Mouse (Mus musculus): ENCODE data around the gene Pakap. TPM values are rescaled to one million over a fixed set of nuclear protein-coding genes. Genes with fewer than 3 reads are reported as not detected.

Pakap gene
- polyA plus RNA-seq, 1 experiment, result 0.63 TPM

DNA sequence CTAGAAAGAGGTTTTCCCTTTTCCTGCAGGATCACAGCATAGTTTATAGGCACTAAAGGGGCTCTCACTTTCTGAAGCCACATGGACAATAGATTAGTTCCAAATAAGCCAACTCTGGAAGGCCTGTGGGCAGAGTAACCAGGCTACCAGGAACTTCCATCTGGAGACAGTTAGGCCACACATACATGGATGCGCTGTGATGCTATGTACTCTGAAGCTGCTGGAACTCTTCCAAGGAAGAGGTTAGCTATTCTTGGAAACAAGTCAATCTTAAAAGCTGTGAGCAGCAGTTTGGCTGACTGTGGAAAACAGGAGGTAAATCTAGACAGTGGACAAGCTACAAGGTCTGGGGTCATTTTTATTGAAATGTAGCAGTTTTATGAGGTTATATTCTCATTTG, 196.4 kb downstream of the Pakap start:
- Histone ChIP-seq H3K4me1 (no peaks in the 10 kb centered on the region), H3K4me3 (replicated peaks) (no peak overlapping the region), H3K36me3 (replicated peaks; ENCODE audit: low read length) (no peaks in the 10 kb centered on the region), H3K27me3 (replicated peaks) (peaks cover 16% of the 10 kb centered on the region), H3K9me3 (no peaks in the 10 kb centered on the region)
- TF ChIP-seq GATA1 (IDR thresholded peaks at IDR 0.05; ENCODE audit: borderline replicate concordance, low read length), result no peak
- no peak for TF ChIP-seq FLI1 (IDR thresholded peaks at IDR 0.05; ENCODE audit: low read length)

DNA sequence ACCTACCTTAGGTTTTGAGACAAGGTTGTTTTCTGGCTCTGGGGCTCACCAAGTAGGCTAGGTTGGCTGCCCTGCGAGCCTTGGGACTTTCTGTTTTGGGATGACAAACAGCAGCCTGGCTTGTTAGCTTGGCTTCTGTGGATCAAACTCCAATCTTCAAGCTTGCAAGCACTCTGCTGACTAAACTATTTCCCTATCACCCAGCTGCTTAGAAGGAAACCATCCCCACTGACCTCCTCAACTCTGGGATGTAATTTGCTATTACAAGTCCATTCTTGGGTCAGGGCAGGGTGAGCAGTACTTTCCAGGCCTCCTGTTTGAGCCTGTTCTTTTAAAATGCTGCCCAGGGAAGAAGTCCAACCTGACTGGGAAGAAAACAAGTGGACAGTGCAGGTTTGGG, 196.9 kb downstream of the Pakap start:
- Histone ChIP-seq H3K27me3 (replicated peaks) (peaks cover 16% of the 10 kb centered on the region), H3K36me3 (replicated peaks; ENCODE audit: low read length) (no peaks in the 10 kb centered on the region), H3K4me1 (no peaks in the 10 kb centered on the region), H3K4me3 (replicated peaks) (no peak overlapping the region), H3K9me3 (no peaks in the 10 kb centered on the region)
- no peak for TF ChIP-seq GATA1 (IDR thresholded peaks at IDR 0.05; ENCODE audit: borderline replicate concordance, low read length)
- TF ChIP-seq FLI1 (IDR thresholded peaks at IDR 0.05; ENCODE audit: low read length), result no peak

DNA sequence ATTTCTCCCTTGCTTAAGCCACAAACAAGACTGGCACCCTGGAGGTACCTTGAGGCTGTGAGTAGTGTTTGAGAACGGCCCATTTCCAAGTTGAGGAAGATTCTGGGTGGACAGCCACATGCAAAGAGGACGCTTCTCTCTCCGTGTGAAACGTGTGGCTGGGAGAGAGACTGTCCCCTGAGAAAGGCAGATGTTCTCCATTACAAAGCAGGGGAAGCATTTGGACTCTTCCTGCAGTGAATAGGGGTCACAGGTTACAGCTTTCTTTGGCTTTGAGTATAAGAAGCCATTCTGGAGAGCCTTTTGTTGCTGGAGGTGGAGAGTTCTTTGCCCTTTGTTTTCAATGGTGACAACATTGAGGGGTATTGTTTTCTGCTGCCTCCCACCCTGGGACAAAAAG, 197.8 kb downstream of the Pakap start:
- Histone ChIP-seq H3K4me3 (replicated peaks) (no peak overlapping the region), H3K36me3 (replicated peaks; ENCODE audit: low read length) (no peaks in the 10 kb centered on the region), H3K4me1 (peaks cover 5% of the 10 kb centered on the region; the same call in 1 of the 2 replicates), H3K9me3 (no peaks in the 10 kb centered on the region), H3K27me3 (replicated peaks) (peaks cover 15% of the 10 kb centered on the region)
- no peak for TF ChIP-seq GATA1 (IDR thresholded peaks at IDR 0.05; ENCODE audit: borderline replicate concordance, low read length)
- TF ChIP-seq FLI1 (IDR thresholded peaks at IDR 0.05; ENCODE audit: low read length), result no peak

DNA sequence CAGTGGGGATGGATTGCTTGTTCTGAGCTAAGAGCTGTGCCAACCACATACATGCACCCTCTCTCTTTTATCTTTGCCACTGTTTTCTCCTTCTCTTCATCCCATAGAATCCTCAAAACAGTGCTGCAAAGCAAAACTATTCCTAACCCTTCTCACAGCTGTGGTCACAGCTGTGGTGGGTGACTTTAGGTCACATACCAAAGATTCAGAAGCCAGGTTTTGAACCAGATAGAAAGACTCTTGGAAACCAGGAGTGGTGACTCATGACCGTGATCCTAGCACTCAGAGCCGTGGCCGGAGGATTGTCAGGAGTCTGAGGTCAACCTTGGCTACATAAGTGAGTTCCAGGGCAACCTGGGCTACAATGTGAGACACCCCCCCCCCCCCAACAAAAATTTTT, 201.0 kb downstream of the Pakap start:
- Histone ChIP-seq H3K4me1 (peaks cover 8% of the 10 kb centered on the region; the same call in 1 of the 2 replicates), H3K4me3 (replicated peaks) (no peak overlapping the region), H3K9me3 (no peaks in the 10 kb centered on the region), H3K36me3 (replicated peaks; ENCODE audit: low read length) (no peaks in the 10 kb centered on the region), H3K27me3 (replicated peaks) (peaks cover 5% of the 10 kb centered on the region)
- TF ChIP-seq FLI1 (IDR thresholded peaks at IDR 0.05; ENCODE audit: low read length) (no peak), GATA1 (IDR thresholded peaks at IDR 0.05; ENCODE audit: borderline replicate concordance, low read length) (no peak)

DNA sequence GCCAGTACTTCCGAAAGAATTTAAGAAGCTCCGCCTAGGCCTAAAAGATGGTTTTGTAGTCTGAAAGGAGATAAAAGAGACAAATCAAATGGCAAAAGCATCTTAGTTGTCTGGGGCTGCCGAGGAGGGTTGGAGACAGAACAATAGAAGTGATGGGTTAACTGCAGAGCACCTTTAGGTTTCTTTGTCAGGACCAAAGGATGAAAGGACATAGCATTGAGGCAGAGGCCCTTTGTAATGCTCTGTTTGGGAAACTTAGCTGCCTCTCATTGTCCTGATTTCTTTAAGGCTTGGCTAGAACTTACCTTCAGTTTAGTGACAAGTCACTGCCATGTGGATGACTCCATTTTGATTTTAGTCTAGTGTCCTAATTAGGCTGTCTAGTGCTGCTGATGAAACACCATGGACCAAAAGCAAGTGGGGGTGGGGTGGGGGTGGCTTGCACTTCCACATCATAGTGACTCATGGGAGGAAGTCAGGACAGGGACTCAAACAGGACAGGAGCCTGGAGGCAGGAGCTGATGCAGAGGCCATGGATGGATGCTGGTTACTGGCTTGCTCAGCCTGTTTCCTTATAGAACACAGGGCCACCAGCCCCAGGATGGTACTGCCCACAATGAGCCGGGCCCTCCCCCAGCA, 202.3 kb downstream of the Pakap start:
- peaks cover 8% of the 10 kb centered on the region; the same call in 1 of the 2 replicates for H3K4me1 ChIP-seq
- H3K36me3 ChIP-seq (replicated peaks; ENCODE audit: low read length), result no peaks in the 10 kb centered on the region
- H3K9me3 ChIP-seq, result no peaks in the 10 kb centered on the region
- no peak overlapping the region for H3K4me3 ChIP-seq (replicated peaks)
- TF ChIP-seq GATA1 (IDR thresholded peaks at IDR 0.05; ENCODE audit: borderline replicate concordance, low read length) (no peak), FLI1 (IDR thresholded peaks at IDR 0.05; ENCODE audit: low read length) (no peak)
- H3K27me3 ChIP-seq (replicated peaks), result peaks cover 2% of the 10 kb centered on the region

DNA sequence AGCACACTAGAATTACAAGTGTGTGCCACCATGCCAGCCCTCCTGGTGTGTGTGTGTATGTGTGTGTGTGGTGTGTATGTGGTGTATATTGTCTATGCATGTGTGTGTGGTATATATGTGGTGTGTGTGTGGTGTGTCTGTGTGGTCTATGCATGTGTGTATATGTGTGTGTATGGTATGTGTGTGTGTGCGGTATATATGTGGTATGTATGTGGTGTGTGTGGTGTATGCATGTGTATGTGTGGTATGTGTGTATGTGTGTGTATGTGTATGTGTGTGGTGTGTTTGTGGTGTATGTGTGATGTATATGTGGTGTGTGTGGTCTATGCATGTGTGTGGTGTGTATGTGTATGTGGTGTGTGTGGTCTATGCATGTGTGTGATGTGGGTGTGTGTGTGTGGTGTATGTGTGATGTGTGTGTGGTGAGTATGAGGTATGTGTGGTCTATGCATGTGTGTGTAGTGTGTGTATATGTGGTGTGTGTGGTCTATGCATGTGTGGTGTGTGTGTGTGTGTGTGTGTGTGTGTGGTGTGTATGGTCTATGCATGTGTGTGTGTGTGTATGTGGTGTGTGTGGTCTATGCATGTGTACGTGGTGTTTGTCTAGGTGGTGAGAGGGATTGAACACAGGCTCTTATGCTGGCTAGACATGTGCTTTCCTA, 203.7 kb downstream of the Pakap start:
- no peaks in the 10 kb centered on the region for H3K36me3 ChIP-seq (replicated peaks; ENCODE audit: low read length)
- H3K27me3 ChIP-seq (replicated peaks), result no peaks in the 10 kb centered on the region
- H3K9me3 ChIP-seq, result no peaks in the 10 kb centered on the region
- peak overlapping the region; percentile 23 for H3K4me3 ChIP-seq (replicated peaks)
- peaks cover 8% of the 10 kb centered on the region; the same call in 1 of the 2 replicates for H3K4me1 ChIP-seq
- TF ChIP-seq FLI1 (IDR thresholded peaks at IDR 0.05; ENCODE audit: low read length), result no peak
- TF ChIP-seq GATA1 (IDR thresholded peaks at IDR 0.05; ENCODE audit: borderline replicate concordance, low read length), result no peak

DNA sequence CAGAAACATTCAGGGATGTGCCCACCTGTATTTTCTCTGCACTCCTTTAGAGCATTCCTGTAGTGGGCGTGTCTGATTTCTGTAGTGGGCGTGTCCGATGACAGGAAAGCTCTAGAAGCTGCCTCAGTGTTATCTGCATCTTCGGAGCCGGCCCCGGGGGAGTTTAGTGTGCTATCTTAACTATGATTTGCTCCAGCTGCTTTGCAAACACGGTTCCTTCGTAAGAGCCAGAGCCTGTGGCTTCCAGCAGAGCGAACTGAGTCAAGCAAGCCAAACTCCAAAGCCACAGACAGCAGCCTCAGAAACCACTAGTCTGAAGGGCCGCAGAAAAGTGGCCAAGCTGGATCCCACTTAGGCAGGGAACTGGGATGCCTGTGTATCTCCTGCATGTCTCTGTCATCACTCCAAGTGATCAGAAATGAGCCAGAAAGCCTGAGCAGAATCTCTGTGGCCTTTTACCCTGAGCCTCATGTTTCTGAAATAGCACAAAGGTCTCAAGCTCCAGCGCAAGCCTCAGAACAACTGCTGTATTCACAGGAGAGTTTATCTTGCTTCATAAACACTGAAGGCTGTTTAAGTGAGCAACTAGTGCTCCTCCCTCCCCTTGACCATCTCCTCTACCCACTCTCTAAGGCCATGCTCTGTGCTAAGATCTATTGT, 205.0 kb downstream of the Pakap start:
- peaks cover 2% of the 10 kb centered on the region for H3K27me3 ChIP-seq (replicated peaks)
- no peak overlapping the region for H3K4me3 ChIP-seq (replicated peaks)
- H3K9me3 ChIP-seq, result no peaks in the 10 kb centered on the region
- H3K36me3 ChIP-seq (replicated peaks; ENCODE audit: low read length), result no peaks in the 10 kb centered on the region
- peaks cover 12% of the 10 kb centered on the region; the same call in 1 of the 2 replicates for H3K4me1 ChIP-seq
- TF ChIP-seq GATA1 (IDR thresholded peaks at IDR 0.05; ENCODE audit: borderline replicate concordance, low read length) (no peak), FLI1 (IDR thresholded peaks at IDR 0.05; ENCODE audit: low read length) (no peak)

DNA sequence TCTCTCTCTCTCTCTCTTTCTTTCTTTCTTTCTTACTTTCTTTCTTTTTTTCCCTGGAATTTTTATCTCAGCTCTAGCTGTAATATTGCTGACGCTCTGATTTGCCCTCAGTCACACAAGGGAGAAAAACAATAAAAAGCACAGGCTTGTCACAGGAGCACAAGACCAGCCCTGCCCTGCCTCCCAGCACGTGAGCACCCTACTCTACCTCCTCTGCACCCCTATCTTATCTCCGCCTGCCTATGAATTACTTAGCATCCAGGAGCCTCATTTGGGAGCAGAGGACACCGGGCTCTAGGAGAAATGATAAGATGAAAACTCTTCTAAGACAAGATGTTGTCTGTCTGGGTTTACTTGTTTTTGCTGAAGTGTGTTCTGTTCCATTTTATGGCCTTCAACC, 206.5 kb downstream of the Pakap start:
- Histone ChIP-seq H3K36me3 (replicated peaks; ENCODE audit: low read length) (no peaks in the 10 kb centered on the region), H3K4me3 (replicated peaks) (no peak overlapping the region), H3K4me1 (peaks cover 12% of the 10 kb centered on the region; the same call in 1 of the 2 replicates), H3K9me3 (no peaks in the 10 kb centered on the region), H3K27me3 (replicated peaks) (peaks cover 5% of the 10 kb centered on the region)
- TF ChIP-seq FLI1 (IDR thresholded peaks at IDR 0.05; ENCODE audit: low read length) (no peak), GATA1 (IDR thresholded peaks at IDR 0.05; ENCODE audit: borderline replicate concordance, low read length) (no peak)

DNA sequence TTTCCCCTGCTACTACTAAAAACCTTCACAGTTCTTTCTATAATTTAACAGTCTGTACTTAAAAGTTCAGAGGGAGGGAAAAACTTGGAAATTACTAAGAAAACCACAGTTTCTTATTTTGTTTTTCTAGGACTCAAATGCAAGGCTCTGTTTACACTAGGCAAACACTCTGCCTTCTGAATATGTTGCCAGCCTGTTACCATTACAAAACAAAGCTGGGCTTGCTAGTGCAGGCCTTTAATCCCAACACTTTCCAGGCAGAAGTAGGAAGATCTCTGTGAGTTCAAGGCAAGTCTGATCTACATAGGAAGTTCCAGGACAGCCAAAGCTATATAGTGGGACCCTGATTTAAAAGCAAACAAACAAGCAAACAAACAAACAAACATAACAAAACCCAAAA, 207.6 kb downstream of the Pakap start:
- peaks cover 8% of the 10 kb centered on the region; the same call in 1 of the 2 replicates for H3K4me1 ChIP-seq
- H3K9me3 ChIP-seq, result no peaks in the 10 kb centered on the region
- no peak overlapping the region for H3K4me3 ChIP-seq (replicated peaks)
- TF ChIP-seq GATA1 (IDR thresholded peaks at IDR 0.05; ENCODE audit: borderline replicate concordance, low read length), result no peak
- TF ChIP-seq FLI1 (IDR thresholded peaks at IDR 0.05; ENCODE audit: low read length), result no peak
- H3K36me3 ChIP-seq (replicated peaks; ENCODE audit: low read length), result no peaks in the 10 kb centered on the region
- peaks cover 10% of the 10 kb centered on the region for H3K27me3 ChIP-seq (replicated peaks)

DNA sequence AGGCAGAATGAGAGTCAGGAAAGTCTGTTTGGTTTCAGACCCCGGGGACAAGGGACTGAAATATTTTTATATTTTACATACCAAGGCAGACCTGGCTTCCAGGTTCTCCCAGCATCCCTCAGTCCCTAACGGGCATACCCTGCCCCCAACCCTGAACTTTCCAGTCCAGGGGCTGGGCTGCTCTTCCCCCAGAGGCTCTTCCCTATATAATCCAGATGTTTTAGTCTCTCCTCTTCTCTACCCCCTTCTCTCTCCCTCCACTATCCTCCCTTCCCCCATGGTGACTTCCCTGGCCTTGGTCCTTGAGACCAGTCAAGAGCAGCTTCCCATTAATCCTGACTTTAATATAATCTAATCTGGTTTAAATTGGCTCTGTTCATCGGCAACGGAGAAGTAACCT, 212.4 kb downstream of the Pakap start:
- H3K36me3 ChIP-seq (replicated peaks; ENCODE audit: low read length), result no peaks in the 10 kb centered on the region
- TF ChIP-seq FLI1 (IDR thresholded peaks at IDR 0.05; ENCODE audit: low read length) (no peak), GATA1 (IDR thresholded peaks at IDR 0.05; ENCODE audit: borderline replicate concordance, low read length) (no peak)
- peaks cover 22% of the 10 kb centered on the region for H3K4me1 ChIP-seq
- H3K4me3 ChIP-seq (replicated peaks), result no peak overlapping the region
- H3K9me3 ChIP-seq, result no peaks in the 10 kb centered on the region
- H3K27me3 ChIP-seq (replicated peaks), result peaks cover 39% of the 10 kb centered on the region

All from megakaryocyte, embryonic 14.5 days (primary cell).